Mouse (Mus musculus) ES-CJ7 (cell line): ENCODE results near the gene Samd13.
A peak's percentile ranks its signal among the peaks of the same experiment; 100 is the strongest.

Experiments
- DNase-seq: peaks from one replicate; pipeline ENCODE4 v3.0.0; 2011; ENCODE audit warnings: low read depth, low spot score

Gene Samd13

DNA sequence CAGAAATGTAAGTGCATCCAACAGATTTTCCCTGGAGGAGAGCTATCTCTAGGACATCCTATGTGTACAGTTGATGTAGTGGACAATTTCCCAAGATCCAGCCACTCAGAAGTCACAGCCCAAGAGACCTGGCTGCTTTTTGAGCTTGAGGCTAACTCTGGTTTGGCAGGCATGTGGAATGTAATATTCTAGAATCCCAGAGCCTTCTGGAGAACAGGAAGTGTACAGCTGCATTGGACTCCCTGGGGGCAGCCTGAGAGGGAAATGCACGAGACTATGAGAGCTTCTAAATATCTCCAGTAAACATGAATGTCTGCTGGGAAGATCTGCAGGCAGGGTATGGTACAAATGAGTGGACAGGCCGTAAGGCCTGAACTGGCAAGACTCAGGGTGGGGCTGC lies 14.3 kb downstream of the Samd13 start:
- DNase-seq, result no peak

DNA sequence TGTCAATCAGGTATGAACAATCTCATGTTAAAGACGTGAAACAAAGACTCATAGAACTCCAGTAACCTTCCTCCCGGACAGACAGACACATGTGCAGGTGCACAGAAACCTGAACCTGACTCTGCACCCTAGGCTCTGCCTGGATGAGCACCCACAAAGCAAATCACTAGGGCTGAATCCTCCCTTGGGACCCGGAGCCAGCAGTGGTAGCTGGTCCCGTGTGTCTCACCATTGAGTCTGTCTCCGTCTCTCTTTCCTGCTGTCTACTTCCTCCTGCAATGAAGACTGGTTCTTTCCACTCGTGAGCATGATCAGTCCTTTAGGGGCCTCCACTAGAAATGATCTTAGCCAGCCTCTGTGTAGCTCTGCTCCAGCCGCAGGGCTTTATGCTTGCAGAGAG lies 23.5 kb downstream of the Samd13 start:
- no peak for DNase-seq

DNA sequence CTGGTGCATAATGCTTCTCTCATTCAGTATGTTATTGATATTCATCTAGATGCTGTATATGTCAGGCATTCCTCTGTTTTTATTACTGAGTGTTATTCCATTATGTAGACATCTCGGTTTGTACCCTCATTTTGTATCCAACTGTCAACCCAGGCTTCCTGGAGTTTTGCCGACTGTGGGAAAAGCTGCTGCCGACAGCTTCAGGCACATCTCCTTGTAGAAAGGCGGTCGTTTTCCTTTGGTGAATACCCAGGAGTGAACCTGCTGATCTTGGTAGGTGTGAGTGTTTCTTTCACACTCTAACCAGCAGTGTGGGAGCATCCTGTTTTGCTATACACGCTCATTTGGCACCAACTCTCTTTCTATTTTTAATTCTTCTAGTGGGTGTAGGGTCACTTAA lies 24.4 kb downstream of the Samd13 start:
- DNase-seq, result no peak

DNA sequence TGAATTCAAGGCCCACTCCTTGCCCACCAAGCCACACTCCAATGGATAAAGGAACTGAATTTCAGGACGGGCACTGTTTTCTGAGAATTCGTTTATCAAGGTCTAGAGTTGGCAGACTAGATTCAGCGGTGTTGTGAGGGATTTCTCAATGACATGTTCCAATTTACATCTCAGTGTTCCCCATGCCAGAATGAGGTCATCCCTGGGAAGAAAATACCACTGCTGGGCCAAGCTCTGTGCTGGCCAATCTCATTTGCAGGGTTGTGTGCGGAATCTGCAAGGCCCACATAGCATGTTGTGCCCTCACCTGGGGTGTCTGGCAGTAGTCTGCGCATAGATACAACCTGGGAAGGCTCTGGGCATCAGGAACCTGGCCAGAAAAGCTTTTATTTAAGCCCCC lies 26.1 kb downstream of the Samd13 start:
- no peak for DNase-seq

DNA sequence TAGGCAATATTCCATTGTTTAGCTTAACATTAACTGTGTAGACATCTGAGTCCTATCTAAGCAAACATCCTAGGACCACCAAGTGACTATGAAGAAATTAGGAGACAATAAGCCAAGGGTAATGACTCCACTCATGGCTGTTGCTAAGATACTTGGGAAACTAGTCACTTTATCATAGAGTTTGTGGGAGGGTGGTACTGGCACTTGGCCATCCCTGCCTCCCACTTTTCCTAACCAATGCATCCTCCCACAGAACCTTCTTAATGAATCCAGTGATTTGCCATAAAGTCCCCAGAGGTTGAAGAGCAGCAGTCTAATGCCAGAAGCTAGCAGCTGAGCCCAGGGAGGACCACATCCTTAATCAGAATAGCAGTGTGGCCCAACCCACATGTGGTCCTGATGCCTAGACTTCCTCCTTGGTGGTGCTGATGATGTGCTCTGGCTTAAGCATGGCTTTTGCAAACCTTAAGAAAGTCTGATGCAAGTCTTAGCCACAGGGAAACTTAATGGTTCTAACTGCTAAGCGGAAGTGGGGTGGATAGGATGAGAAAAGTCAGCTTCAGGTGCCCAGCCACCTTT lies 27.2 kb downstream of the Samd13 start:
- DNase-seq, result no peak

DNA sequence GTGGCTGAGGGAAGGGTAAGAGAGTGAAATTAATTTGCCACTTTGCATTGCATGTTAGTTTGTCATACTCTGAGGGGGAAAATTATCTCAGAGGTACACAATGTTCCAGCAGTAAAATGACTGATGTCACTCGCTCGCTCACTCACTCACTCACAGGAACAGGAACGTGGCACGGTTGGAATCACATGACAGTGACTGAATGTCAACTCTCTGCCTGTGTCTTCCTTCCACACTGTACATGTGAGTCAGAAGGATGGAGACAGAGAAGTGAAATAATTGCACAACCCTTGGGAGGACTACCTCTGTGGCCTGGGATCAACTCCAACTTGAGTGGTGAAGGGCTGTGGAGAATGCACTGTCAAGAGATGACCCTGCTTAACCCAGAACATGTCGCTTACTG lies 28.0 kb downstream of the Samd13 start:
- no peak for DNase-seq

DNA sequence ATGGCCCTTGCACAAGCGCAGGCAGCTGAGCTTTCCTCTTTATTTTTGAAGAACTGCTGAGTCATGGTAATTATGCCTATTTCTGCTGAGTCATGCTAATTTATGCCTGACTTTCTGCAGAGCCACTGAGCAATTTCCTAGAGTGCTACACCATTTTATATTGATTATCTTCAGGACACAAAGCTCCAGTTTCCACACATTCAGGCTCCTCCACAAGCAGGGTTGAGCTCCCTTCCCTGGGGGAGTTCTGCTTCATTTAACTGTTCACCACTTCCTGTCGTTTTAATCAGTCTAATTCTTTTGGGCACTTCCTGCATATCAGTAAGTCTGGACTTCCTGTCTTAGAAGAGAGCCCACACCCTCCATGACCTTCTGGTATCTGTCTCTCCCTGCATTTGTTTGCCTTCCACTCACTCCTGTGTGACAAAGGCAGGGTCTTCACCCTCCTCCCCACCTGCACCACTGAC lies 30.2 kb downstream of the Samd13 start:
- peak; percentile 37 for DNase-seq

DNA sequence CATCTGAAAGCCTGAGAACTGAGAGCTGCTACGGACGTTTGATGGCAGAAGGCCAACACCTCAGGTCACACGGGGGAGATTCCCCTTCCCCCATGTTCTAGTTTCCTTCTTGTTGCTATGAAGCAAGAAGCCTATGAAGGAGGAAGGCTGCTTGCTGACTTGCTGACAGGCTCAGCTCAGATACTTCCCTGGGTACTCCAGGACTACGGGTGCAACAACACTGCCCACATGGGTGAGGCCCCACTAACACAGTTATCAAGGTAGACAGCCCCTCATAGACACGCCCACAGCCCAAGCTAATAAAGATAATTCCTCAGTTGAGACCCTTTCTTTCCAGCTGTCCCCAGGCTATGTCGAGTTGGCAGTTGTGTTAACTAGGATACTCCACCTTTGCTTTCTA lies 31.7 kb downstream of the Samd13 start:
- no peak for DNase-seq

DNA sequence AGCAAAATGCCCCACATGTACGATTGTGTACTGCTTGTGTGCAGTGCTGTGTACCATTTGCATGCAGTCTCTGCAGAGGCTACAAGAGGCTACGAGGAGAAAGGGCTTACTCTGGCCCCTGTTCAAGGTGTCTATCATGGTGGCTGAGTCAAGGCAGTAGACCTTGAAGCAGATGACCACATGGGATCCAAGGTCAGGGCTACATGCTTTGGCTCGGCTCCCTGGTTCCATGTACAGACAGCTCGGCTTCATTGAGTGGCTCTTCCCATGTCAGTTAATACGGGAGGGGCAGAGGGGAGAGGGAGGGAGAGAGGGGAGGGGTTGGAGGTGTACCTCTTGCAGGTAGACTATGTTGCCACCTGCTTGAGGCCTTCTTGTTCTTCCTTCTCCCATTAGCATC lies 33.0 kb downstream of the Samd13 start:
- no peak for DNase-seq

DNA sequence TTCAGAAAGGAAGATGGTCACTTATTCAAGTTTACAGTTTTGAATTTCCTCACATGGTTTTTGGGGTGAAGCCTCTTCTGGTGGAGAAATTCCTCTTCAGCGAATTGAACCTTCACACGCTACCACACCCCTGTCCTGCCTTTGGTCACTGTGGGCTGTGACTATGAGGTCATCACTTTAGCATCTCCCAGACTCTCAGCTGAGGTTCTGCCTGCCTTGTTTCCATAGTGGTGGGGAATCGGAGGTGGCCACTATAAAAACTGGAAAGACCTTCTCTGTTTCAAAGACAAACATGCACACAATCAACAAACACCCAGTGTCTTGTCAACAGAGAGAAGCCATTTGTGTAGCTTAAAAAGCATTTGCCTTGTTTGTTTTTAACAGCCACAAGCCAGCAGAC lies 34.2 kb downstream of the Samd13 start, which contains the start of gene 4930503B20Rik:
TSS of gene 4930503B20Rik (minus strand) at position 101 of the 400 bp plus-strand sequence.
- DNase-seq, result no peak

DNA sequence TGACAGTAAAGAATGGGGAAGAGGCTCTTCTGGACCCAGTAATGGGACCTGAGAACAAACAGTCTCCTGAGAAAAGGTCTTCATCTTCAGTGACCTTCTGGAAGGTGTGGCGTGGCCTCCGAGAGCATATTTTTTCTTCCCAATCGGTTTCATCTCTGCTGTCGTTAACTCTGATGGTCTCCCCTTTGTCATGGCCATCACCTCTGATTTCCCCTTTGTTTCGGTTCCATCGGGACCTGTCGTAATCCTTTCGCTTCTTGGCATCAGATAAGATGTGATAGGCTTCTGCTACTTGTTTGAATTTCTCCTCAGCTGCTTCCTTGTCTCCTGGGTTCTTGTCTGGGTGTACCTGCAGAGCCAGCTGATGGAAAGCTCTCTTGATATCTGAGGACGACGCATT lies 34.7 kb downstream of the Samd13 start:
- DNase-seq, result peak; percentile 32

DNA sequence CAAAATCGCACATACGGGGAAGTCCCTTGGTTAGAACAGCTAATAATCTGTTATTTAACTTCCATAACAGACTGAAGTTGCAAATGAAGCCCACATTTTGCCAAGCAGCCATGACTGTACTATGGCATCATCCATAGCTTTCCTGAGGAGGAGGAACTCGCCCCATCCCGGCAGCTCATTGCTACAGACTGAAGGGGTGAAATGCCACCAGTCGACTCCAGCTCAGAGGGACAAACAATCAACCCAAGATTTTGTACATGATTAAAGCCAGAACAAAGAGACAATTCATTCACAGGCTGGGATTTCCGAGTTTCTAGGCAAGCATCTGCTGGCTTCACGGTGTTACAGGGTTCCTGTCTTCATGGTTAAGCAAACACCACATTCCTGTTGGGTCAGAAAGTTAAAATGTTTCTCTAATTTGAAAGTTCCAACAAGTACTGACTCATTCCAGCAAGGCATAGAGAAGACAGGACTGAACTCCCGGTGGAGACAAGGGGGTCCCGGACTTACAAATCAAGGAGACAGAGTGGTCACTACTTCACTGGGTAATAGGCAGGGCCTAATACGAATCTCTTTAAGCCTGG lies 36.0 kb downstream of the Samd13 start:
- no peak for DNase-seq

DNA sequence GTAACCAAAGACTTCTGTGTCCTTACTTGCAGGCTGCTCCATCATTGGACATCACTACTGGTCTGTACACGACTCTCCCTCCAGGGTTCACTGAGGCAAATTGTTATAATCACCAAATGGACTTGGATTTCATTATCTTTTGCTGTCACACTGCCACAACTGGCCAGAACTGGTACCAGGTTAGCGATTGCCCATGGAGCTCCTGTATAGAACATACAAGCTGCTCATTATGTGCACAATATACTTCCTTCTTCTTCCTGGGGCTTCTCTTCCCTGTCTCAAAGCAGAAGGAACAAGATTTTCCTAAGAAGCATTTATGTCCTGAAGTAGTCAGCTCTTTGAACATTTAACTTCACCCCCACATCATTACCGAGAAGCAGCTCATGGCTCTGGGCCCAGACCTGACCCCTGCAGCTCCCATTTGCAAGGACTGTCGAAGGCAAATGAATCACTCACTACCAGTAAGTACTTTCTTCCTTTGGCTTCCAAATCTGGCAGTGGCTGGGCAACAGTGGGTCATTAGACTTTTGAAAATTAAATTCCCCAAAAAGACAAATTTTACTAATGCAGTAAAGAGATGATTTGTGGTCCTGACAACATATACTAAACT lies 43.5 kb downstream of the Samd13 start:
- DNase-seq, result no peak

DNA sequence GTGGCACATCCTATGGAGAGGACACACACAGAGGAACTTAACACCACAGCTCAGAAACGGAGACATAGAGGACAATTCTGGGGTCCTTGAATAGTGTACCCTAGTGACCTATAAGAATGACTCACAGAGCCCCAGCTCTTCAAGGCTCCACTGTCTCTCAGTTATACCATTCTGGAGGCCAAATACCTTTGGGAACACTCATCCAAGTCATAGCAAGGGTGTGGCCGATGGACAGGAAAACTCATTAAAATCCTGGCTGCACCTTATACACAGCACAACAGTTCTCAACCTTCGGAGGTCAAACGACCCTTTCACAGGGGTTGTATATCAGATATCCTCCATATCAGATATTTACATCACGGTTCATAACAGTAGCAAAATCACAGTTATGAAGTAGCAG lies 52.9 kb downstream of the Samd13 start:
- no peak for DNase-seq

DNA sequence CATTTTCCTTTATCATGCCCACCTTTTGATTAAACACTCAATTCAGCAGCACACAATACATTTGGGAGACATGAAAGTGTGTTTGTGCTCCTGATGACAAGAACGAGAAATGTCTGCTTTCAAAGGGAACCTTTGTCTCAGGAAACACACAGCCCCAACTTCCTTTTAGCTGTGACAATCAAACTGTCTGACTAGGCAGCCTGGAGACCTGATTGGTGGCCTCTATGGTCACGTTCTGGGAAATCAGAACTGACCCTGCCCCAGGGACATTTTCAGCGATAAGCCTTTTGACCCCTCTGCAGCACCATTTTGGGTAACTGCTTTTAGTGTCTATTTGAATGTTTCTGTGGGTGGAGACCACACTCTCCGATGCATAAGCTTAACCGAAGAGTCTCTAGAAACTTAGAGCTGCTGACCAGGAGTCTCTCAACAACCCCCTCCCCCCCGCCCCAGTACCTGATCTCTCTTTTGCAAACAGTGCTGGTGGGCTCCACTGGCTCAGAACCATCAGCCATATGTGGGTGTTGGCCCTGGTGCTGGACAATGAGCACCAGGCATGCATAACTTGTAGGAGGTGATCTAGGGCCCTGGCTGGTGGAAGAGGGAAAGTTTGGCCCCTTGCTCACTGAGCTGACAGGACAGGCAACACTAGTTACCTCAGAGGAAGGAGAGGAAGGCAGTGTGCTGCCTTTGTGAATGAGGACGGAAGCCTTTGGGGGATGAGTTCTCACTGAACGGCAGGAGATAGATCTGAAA lies 57.0 kb downstream of the Samd13 start:
- no peak for DNase-seq

DNA sequence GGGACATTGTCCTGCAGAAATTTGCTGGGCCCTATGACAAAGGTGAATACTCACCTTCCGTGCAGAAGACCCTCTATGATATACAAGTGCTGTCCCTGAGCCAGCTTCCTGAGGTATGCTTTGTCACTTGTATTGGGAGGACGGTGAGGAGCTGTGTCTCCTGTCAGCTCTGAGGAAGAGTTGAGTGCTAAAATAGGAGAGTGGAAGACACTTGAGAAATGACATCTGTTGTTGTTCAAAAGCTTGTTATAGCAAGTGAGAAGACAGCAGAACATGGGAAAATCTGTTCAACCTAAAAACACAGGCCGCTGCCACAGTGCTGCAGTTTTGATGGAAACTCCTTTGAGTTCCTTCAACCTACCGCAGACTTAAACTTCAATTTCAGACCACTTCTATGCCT lies 59.6 kb downstream of the Samd13 start:
- DNase-seq, result no peak

DNA sequence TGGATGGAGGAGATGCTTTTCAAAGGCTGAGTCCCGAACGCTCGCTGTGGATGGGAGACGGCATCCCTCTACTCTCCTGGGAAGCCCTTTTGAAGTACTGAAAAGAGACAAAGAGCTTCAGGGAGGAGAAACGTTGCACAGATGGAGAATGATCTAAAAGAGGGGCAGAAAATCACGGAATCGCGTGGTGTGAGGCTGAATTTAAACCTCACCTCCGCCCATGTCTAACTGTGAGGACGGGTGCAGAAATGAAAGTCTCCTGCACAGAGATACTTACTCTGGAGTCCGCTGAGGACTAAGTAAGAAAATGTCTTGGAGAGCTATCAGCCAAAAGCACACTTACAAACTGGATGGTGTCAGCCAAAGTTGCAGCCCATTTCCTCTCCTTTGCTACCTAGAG lies 63.4 kb downstream of the Samd13 start:
- DNase-seq, result no peak

DNA sequence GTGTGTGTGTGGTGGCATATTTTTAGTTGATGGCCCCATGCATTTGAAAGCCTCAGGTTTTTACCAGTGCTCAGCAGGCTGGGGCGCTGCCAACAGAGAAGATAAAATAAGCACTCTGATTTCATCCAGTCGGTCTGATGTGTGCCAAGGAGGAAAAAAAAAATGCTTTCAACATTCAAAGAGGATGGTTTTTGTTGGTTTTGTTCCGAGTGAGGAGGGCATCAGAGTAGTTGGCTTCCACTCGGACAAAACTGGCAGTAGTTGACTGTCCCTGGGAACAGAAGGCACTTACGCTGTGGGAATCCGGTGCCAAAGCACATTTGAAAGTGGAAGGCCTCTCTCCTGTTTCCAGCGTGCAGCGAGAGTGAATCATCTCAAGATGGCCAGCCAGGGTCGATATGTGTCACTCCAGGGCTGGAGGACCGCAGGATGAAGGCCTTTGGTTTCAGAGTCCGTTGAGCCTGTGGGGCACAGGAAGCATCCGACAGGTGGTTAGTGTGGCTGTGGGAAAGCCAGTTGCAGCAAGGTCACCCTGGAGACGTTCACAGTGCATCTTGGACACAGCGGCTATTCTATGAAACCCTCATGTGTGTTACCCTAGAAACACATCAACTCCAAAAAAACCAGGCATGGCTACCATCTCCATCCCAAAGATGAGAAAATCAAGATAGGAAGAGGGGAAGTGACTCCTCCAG lies 64.7 kb downstream of the Samd13 start:
- DNase-seq, result no peak

DNA sequence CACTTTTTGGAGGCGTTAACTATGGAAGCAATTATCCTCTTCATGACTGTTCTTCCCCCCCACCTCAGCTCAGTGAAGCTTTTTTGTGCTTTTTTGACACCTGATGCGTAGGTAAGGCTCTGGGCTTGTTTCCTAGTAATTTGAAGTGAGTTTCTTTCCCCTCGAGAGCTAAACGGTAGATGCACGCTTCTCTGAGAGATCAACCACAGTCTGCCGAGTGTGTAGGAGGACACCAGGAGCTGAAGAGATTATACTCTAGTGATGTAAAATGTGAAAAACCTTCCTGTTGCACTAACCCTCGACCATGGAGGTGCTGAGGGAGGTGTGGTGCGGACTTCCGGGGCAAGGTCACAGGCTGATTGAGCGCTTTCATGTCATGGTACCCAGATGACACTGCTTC lies 65.3 kb downstream of the Samd13 start:
- DNase-seq, result no peak

DNA sequence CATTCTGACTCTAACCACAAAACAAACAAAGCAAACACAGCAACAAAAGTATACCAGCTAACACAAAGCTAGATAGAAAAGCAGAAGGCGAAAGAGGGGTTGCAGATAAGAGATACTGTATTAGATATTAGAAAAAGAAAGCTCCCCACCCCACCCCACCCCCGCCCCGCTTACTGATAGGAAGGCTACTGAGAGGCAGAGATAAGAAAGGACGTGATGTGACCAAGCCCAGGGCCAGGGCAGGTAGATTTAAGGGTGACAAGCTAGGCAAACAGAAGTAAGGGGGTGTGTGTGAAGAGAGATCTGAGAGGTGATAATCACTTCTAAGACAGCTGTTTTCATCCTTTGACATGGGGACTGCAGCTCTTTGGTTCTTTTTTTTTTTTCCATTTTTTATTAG lies 67.0 kb downstream of the Samd13 start:
- DNase-seq, result no peak

DNA sequence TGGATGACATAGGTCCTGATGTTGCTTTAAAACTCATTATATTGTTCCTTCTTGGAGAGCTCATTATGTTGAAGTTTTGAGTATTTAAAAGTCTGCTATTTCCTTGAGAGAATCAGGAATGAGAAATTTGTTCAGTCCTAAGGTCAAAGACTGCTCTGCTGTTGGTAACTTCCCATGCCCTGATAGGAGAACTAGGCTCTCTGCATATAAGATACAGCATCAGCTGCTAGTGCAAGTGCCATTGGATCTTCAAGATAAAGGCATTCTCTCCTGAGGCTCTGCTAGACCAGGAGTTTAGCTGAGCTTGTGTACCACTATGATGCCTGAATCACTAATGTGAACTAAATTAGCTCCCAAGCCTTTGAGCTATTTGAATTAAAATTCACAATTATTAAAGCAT lies 67.4 kb downstream of the Samd13 start:
- DNase-seq, result no peak
